Mouse (Mus musculus) kidney, adult 11 months (tissue): ENCODE measurements at regions not wholly inside any gene's neighbourhood (a gene's known extent, or its start where the extent isn't known, plus 50 kb on each side); places are given as distances from the start of the nearest gene placed in this dataset.

ENCODE experiments used
- DNase-seq: peaks from one replicate; pipeline ENCODE4 v3.0.0; 2022

DNA sequence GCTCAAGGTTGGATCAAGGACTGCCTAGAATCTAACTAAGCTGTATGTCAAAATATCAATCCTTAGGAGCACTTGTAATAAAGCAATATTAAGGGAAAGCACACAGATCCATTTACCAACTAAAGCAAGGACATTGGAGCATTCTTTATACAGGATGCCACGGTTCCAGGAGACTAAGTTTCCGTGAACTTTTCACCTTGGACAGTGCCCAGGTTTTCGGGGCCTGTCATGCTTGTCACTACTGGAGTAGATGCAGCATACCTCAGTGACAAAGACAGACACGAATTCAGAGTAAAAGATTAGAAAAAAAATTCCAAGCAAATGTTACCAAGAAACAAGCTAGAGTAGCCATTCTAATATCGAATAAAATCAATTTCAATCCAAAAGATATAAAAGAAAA, 543.6 kb downstream of the Slitrk5 start:
- peak; percentile 2 for DNase-seq

DNA sequence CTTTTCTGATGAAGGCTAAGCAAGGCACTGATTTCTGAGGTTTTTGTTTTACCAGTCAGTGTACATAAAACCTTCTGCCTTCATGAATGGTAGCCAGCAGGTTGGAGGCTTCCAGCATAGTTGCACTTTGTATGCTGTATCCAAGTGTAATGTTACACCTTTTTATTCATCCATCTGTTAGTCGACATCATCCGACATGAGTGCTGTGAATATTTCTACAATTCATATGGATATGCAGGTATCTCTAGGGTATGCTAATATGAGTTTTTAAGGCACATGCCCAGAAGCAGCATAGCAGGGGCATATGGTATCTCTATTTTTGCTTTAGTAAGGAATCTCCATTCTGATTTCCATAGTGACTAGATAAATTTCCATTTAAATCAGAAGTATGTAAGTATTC, 555.6 kb downstream of the Slitrk5 start:
- DNase-seq, result no peak

DNA sequence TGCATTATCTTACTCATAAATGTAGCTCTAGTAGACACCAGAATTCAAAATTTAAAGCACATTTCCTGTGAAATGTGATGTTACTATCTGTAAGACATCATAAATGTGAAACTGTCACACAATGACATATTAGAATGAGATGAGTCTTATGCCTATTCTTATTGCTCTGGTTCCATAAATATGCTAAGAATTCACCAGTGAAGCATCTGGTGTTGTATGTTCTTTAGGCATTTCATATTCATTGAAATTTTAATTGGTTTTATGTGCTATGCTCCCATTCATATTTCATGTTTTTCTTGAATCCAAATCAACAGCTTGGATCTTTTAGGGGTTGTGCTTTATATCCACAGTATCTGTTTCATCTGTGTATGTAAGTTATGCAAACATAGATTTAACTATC, 564.6 kb downstream of the Slitrk5 start:
- no peak for DNase-seq

DNA sequence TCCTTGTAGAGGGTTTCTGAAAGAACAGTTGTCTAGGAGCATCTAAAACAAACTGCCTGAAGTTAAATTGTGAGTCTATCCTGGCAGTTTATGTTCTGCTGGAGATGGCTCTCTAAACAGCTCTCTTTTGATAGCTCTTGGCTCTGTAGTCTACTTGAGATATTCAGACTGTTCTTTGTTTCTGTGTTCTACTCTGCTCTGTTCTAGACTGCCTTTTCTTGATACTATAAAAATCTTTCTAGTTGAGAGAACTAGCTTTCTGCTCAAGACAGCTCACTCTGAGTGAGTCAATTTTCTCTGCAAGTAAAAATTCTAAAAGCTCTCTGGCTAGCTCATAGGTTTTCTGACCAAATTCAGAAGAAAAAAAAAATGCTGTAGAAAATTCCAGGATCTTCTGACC, 573.3 kb downstream of the Slitrk5 start:
- no peak for DNase-seq

DNA sequence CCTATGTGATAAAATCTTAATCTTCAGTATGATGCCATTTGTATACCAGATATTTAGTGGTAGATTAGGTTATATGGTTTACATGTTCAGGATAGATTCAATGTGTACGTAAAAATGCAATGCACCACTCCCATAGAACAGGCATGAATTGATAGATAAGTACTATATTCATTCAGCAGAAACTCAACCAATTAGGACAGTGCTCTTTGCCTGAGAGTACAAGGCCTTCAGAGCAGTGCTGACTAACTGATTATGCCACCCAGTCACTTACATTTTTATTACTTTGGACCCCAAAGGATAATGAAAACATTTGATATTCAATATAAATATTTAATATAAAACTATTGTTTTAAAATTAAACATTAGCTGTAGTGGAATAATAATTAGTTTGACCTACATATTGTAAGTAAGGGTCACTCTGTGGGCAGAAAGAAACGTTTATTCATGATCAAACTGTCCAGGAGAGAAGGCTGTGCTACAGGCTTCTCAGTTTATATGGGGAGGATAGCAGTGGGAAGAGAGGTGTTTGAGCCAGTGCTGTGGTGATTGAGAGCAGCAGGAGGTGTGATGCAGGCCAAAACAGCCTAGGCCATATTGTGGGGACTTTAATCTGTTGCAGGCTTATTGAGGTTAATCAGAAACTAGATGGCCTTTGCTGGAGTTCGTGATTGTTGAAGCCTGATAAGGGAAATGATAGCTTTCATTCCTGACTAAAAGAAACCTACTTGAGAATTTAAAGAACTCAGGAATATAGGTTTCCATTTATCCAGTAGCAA, 623.3 kb downstream of the Slitrk5 start:
- DNase-seq, result no peak

DNA sequence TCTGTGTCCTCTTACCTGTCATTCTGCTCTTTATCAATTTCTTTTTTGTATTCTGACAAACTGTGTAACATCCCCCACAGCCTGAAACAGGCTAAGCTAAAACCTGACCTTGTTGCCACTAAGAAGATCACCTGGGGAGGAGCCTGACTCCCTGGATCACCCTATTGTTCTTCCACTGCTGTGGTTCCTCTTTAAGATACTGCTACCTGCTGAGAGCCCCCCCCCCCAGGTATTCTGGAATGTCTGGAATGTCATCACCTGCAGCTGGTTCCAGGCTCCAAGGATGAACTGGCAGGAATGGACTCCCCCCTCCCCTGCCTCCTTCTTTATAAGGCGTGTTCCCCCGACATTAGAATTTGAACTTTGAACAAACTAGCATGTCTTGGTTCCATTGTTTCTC, 650.7 kb downstream of the Slitrk5 start:
- DNase-seq, result no peak
